Mouse (Mus musculus): ENCODE data around the gene Fam102a.

The Fam102a gene

DNA sequence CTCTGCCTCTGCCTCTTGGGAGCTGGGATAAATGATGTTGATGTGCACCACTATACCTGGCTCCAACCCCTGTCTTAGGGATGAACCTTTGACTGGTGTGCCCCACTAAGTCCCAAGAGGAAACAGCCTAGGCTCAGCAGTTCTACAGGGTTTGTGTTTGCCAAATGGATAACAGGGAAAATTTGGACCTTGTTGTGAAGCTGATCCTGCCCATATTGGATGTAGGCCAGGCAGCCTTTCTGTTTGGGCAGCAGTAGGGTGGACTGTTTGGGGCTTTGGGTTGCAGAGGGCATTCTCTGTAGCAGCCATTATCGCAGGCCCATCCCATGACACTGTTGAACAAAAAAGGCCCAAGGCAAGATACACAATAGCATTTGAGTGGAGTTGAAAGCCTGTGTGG lies 11.8 kb downstream of the Fam102a start:
- no peak for DNase-seq (ENCODE audit: low spot score)

DNA sequence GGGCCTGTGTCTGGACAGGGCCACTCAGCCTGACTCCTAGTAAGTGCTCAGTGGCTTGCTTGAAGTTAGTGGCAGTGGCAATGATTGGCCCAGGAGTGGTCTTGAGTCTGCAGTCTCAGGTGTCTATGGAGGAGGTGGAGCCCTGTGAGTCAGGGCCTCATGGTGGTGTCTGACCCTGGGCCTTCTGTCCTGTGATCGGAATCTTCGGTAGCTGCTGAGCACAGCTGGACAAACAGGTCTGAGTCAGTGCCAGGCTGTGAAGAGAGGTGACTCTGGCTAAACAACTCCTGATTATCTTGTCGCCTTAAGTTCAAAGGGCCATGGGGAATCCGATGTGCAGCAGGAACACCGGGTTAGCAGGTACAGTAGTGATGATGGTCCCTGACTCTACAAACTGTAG lies 12.2 kb downstream of the Fam102a start:
- no peak for DNase-seq (ENCODE audit: low spot score)

DNA sequence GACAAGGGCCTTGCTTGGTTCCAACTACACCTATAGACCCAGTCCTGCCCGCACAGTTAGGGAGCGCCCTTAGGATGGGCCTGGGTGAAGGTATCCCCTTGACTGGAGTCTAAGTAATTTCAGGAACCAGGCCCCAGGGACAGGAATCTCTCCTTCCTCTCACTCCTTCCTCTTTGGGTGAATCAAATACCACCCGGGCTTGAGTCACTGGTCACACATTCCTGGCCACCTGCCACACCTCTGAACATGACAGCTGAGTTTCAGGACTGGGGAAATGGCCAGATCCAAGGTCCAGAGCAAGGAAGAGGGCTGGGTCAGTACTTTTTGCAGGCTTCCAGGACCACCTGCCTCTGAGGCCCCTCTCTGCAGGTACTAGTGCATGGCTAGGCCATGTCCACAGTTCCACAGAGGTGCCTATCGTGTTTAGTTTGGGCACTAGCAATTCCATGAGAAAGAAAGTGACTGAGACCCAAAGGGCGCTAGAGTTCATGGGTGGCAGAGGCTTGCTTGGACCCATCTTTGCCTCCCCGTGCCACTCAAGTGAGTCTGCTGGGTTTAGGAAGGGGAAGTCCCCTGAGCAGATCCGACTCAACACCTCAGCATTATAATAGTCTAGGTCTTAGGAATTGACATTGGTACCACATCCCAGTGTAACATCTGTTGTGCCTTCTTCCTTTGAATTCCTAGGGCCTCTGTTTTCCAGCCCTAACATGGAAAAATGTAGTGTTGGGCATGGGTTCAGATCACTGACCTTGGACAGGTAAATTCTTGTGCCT lies 13.0 kb downstream of the Fam102a start:
- DNase-seq (ENCODE audit: low spot score), result no peak

DNA sequence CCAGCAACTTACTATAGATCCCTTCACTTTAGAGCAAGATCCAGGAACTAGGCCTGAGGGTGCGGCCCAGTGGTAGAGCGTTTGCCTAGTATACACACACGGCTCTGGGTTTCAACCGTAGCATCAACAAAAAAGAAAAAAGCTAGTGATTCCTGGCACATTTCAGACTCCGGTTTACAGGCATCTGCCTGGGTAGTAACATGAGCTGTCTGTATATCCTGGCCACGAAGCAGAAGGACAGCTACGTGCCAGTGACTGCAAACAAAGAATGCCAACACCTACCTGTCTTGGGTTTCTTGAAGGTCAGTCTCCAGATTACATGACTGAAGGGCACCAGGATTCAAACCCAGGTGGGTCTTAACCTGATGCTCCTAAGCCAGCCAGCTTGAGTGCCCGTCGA lies 14.0 kb downstream of the Fam102a start:
- DNase-seq (ENCODE audit: low spot score), result no peak

- peak; percentile 51 for DNase-seq (ENCODE audit: low spot score)
Measured at GRCm38 (mm10) chr2:32549764-32550163, 14.6 kb downstream of the Fam102a start.

- no peak for DNase-seq (ENCODE audit: low spot score)
Measured at GRCm38 (mm10) chr2:32551236-32551635, 16.1 kb downstream of the Fam102a start.

GRCm38 (mm10) chr2:32553592-32554148 lies 18.5 kb downstream of the Fam102a start:
- no peak for DNase-seq (ENCODE audit: low spot score)

DNA sequence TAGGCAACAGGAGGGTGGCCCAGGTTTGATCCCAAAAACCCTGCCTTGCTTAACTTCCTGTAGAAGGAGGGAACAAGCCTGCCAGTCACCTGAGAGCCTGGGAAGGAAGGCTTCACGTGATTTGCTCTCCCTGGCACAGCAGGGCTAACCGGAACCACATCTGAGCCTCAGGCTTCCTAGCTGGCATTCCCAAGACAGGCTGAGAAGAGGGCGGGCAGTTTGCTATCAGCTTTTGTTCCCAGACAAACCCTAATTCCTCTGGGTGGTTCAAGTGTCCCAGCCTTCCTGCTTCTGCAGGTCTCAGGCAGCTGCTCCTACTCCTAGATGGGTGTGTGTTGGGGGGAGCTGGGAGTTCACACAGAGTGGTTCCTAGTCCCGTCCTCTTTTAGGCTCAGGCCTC lies 20.4 kb downstream of the Fam102a start:
- no peak for DNase-seq (ENCODE audit: low spot score)

GRCm38 (mm10) chr2:32556019-32556418 lies 20.9 kb downstream of the Fam102a start:
- DNase-seq (ENCODE audit: low spot score), result no peak

GRCm38 (mm10) chr2:32559570-32559969 lies 24.4 kb downstream of the Fam102a start:
- peak; percentile 81 for DNase-seq (ENCODE audit: low spot score)

DNA sequence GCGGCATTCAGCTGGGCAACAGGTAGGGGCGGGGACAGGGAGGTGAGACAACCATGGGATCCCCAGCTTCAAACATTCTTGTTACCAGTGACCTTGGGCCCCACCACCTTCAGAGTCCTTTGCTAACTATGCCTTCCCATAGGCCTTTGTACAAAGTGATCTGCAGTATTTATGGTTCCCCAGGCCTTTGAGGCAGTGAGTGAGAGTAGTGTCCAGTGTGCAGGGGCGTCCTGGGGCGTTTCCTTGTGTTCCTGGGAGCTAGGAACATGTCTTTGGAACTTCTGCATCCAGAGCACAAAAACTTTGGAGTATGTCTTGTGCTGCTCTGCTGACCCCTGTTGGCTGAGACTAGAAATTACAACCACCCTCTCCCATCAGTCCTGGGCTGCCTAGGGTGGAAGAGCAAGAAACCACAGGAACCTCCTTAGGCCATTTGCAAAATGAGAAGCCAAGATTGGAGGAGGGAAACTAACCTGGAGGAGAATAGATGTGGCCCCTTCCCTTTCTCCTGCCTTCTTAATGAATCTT lies 31.5 kb downstream of the Fam102a start:
- peak; percentile 46 for DNase-seq (ENCODE audit: low spot score)

GRCm38 (mm10) chr2:32568149-32568548 lies 33.0 kb downstream of the Fam102a start:
- no peak for DNase-seq (ENCODE audit: low spot score)

DNA sequence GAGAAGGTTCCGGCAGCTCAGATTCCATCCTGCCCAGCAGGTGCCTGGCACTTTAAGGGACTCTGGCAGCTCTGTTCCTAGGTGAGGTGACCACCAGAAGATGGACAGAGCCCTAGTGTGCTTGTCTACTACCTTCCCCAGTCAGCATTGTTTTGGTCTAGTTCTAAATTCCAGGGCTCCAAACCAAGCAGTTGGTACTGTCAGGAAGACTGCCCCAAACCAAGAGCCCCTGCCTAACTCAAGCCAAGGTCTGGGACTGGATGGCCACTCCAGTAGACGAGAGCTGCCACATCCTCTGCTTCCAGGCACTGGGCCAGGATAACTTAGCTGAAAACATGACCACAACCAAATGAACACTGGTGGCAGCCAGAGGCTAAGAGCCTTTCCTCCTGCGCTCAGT lies 33.8 kb downstream of the Fam102a start:
- DNase-seq (ENCODE audit: low spot score), result no peak

GRCm38 (mm10) chr2:32570698-32571494 lies 35.8 kb downstream of the Fam102a start, which contains the start of gene Dpm2:
TSS of gene Dpm2 (plus strand) at chr2:32570858.
- DNase-seq (ENCODE audit: low spot score), result peak; percentile 89

DNA sequence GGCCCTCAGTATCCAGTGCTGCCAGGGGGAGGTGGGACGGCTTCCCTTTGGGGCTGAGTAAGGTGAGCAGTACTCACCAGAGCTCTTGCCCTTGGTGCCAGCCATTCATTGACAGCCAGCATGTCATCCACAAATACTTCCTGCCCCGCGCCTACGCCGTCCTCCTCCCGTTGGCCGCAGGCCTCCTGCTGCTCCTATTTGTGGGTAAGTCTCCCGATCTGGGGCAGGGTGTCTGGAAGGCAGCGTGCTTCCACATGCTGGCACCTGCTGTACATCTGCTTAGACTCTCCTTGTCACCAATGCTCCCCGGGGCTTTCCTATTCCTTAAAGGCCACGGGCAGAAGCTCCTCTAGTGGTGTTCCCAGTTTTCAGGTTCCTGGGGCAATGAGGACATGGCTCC lies 37.1 kb downstream of the Fam102a start:
- no peak for DNase-seq (ENCODE audit: low spot score)

- DNase-seq (ENCODE audit: low spot score), result no peak
Measured at GRCm38 (mm10) chr2:32574497-32574896, 39.4 kb downstream of the Fam102a start, which contains the start of gene Pip5kl1. TSS of gene Pip5kl1 (plus strand) at chr2:32574797.

DNA sequence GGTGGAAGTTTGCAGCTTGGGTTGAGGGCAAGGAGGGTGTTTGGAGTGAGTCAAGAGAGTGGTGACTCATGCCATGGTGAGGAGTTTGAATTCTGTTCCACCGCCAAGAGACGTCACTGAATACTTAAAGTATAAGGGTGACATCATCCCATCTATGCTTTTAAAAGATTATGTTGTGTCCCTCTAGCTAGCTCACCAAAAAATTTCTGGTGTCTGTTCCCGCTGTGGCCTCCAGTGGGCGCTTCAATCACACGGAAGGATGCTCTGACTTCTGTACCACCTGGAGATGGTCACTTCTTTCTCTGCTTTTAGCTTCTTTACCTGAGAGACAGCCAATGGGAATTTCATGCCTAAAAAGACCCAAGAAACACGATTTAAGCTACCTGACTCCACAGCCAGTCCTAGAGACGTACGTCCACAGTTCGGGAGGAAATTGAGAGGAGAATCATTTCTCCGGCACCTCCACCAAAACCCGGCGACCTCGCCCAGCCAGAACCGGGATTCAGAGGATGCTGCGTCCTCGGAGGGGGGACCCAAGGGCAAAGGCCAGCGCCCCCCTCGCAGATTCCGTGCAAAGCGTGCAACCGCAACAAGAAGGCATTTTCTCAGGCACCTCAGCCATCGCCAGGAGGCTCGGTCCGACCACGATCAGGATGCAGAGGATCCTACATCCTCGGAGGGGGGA lies 39.9 kb downstream of the Fam102a start:
- no peak for DNase-seq (ENCODE audit: low spot score)

DNA sequence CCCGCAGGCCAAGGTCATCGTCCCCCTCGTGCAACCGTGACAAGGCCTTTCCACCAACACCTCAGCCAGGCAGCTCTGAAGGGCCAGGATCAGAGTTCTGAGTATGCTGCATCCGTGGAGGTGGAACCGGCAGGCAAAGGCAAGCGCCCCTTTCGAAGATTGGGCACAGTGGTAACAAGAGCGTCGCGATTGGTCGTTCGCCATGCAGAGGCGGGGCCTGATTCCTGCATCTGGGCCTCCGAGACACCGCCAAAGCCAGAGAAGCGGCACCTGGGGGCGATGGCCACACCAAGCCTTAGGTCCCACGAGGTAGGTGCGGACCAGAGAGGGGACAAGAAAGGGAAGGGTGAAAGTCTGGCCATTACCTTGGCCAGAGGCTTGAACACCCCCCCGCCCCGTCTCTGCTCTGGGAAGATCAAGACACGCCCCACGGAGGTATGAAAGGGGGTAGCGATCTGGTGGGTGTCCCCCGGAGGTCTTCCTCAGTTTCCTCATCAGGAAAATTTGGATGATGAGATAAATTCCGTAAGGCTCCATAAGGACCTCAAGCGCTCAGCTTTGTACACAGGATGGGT lies 40.5 kb downstream of the Fam102a start, which contains the start of gene 9430097D07Rik:
Gene 9430097D07Rik (minus strand): TSS at position 99 of the 575 bp plus-strand sequence.
- DNase-seq (ENCODE audit: low spot score), result no peak

DNA sequence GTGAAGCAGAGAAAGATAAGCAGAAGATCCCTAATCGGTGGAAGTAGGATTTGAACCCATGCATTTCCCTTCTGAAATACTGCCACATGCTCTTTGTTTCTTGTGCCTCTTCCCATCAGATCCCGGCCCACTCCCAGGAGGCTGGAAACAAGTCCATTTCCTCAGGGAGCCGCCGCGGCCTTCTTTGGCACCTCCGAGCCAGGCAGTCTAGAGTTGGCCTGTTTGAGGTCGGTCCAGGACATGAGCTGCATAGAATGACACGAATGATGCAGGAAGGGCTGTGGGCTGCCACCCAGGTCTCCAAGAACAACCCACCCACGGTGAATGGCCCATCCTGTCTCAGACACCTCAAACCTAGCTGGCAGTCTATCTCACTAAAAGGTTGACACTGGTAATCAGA lies 41.4 kb downstream of the Fam102a start:
- peak; percentile 10 for DNase-seq (ENCODE audit: low spot score)

DNA sequence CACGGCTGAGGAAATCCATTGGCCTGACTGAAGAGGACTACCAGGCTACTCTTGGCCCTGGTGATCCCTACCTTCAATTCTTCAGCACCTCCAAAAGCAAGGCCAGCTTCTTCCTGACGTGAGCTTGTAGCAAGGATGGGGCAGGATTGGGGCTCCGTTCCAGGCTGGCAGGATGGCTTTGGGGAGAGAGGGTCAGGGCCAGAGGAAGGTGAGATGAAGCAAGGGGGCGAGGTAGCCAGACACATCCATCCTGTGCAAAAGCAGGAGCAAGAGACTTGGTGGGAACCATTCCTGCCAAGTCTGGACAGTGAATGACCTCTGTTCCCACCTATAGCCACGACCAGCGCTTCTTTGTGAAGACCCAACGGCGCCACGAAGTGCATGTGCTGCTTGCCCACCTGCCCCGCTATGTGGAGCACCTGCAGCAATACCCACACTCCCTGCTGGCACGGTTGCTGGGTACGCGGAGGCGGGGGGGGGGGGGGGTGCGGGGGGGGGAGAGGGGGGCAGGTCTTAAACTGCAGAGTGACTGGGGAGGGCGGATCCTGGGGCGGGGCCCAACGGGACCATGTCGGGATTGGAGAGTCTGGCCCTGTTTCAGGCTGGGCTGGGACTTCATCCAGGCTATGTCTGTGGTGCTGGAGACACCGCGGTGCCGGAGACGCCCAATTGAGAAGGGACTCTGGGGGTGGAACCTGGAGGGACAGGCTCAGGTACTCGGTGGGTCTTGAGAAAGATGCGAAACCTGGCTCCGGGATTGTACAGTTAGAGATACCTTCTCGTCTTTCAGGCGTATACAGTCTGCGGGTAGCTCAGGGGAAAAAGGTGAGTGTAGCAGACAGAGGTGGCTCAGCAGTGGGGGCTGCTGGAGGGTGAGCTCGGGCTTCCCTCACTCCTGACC lies 43.3 kb downstream of the Fam102a start:
- no peak for DNase-seq (ENCODE audit: low spot score)
